Mouse (Mus musculus): Measurements from ENCODE around the gene Fasn.

Gene Fasn

DNA sequence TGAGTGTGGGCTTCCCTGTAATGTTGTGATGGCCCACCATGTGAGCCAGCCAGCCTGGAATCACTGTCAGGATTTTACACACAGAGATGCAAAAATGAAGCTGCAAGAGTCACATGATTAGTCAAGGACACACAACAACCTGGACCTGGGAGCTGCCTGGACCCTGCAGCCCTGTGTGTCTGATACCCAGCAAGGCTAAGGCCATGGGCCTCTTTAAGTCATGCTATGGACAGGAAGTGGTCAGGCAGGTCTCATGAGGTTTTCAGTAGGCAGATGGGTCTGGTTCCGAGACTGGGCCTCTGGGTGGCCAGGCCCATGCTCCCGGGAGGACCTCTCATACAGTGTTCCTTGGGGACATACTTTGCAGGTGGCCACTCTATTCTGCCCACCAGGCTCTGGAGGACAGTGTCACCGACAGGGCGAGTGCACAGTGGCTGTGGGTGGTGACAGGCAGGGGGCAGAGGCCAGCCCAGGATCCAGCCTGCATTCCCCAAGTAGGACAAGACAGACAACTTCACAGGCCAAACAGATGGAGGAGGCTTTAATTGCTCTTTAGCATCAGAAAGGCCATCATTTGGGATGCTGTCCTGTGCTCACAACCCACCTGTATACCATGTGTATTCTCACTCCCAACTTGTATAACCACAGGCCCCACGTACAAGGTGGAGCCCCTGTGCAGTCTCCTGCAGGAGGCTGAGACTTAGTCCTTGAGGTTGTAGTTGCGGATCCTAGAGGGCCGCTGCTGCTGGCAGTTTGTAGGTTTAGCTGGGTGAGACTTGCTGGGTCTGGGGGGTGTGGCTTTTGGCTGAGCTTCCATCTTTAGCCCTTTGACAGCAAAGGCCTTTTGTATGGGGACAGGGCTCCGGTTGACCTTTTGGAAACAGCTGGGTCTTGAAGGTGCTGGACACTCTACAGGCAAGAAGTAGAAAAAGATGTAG, 1.9 kb upstream of the Fasn start:
- no peak for DNase-seq

DNA sequence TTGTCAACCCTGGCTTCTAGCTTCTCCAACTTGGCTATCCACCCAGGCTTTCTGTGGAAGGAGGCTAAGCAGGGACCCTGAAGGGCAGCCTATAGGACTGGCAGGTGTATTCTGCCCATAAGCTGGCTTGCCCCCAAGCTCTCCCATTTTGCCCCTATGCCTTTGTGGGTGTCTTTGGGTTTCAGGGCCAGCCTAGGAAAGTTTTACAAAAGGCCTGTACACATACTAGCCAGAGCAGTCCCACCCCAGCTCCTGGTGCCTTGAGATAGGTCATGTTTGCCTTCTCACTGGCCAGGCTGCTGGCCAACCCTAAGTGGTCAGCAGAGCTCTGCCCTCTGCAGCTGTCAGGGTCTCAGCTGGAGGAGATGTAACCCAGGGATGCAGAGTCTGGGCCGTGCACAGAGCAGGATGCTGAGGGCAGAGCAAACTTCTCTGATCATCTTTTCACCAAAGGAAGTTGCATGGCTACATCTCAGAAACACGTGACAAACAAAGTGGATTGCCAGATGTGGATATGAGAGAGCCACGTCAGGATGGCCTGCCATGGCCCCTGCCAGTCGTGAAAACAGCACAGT, 1.0 kb upstream of the Fasn start:
- DNase-seq: no peak

DNA sequence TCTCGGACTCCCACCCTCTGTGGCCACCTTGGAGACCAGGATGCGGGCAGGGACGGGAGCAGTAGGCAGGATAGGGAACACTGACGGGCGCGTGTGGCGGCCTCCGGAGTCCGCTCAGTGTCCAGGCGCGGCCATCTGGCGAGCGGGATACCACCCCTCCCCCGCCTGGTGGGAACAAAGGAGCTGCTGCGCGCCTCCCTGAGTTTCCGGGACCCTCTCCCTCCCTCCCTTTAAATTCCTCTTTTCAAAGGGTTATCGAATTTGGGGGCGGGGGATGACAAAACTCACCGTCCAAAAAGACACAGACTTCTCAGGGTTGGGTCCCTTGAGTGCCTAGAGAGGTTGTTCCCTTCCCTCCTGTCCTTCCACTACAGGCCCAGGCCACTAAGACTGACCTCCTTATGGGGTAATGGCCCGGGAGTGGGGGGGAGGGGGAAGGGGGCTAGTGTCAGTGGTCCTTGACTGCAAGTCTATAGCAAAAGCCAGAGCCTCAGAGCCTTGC, 491 bp upstream of the Fasn start:
- no peak for DNase-seq

DNA sequence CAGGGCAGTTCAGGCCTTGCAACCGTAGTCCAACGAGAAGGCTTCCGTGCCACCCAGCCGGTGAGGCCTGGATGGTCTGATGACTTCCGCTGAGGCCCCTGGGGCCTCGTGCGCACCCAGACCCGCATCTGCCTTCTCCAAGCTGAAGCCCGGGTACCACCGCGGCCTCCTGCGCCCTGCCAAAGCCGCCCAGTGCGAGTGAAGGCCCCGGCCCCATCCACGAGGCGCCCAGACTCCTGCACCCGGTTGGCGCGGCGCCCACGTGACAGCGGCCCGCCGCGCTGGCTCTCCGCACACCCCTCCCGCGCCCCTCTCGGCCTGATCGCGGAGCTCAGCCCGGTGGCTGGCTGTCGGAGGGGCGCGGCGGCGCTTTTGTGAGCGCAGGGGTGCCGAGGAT, 798 bp downstream of the Fasn start:
- peak in 1 of 2 experiments; percentile 43 for DNase-seq

DNA sequence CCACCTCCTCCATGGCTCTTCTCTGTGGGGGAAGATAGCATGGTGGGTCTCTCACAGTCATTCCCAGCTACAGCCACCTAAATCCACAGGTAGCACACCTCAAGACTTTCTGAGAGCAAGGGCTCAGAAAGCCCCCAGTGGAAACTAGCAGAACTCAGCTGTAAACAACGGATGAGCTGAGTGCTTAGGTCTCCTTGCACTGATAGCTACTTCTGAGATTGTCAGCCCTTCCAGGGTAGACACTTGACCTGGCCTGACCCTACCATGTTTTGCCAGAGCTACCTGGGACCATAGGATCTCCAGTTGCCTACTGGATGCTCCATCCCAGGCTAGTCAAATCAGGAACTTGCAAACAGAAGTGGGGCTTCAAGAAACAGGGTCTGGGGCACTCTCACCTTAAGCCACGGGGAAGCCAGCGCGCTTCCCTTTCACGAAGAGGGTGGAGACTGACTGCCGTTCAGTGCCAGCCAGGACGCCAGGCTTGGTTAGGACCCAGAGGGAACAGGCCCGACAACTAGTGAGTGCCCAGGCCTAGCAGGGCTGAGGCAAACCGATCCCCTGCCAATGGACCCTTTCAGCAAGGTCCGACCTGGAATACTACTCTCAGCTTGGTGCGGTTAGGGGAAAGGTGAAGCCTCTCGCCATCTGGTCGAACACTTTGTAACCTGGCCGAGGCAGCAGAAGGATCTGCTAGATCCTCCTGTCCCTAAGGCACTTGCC, 1.4 kb downstream of the Fasn start:
- DNase-seq: peak in 1 of 2 experiments; percentile 19

DNA sequence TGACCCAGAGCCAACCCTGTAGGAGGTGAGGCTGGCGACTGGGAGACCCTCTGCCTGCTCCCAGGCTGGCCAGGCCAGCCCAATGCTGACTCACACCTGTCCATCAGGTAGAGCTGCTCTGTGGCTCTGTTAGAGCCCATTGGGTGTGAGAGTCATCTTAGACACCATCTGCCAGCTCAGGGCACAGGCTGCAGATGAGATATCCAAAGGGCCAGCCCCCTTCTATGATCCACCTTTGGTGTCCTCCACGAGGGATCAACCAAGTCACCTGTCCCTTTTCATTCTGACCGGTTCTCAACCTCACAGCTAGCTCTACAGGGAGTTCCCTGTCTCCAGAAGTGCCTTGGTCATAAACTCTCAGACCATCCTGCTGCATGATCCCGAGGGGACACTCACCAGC, 2.0 kb downstream of the Fasn start:
- DNase-seq: no peak

DNA sequence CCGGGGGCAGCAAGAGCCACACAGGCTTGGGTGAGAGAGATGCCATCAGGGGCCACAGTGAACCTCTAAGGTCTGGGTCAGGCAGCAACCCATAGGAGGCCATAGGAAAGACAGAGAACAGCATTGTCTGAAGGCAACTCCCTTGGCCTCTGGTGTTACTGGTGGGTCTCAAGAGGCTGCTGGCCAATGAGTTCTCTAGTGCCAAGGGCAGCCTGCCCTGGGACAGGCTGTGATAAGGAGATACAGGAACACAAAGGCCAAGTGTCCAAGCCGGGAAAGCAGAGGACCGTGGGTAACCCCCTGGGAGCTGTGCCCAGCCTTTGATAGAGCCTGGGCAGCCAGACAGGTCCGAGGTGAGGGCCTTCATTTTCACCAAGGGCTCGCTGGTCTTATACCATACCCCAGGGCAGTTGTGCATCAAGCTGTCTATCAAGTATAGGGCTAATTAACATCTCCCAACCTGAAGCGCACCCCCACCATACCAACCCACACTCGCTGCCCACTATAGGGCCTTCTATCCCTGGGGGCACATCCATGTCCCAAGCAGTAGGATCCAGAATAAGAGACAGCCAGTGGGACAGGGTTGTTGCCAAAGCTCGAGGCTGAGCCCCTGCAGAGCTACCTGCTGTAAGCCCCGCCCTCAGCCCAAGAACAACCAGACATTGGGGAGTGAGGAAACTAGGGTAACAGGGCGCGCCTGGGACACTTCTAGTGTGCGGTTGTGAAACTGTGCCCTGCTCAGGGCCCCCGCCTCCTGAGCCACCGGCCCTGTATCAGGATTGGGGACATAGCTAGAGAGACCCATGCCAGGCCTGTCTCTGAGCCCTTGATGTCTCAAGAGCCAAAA, 3.0 kb downstream of the Fasn start:
- no peak for DNase-seq

DNA sequence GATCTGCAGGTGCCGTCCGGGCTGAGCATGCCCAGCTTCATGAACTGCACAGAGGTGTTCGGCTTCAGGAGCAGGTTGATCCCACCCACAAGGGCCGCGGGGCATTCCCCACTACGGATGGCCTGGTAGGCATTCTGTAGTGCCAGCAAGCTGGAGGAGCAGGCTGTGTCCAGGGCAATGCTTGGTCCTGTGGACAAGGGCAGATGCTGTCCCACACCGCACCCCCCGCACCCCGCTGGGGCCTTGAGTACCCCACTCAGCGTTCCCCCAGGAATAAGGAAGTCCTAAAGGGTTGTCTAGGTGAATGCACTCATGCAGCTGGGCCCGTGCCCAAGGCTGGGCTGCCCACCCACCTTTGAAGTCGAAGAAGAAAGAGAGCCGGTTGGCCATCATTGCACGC, 3.8 kb downstream of the Fasn start:
- no peak for DNase-seq

DNA sequence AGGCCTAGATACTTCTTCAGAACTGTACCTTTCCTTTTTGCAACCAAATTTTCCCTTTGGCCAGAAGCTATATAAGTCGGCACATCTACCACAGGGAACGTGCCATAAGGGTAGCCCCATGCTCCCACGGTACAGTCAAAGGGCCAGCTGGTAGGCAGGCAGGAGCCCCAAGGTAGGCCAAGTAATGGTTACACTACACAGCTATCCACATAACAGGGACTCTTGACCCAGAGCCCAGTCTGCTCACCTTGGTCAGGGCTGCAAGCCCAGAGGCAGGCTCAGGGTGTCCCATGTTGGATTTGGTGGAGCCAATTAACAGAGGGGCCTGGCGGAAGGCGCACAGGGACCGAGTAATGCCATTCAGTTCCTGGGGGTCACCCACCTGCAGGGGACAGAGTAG, 4.8 kb downstream of the Fasn start:
- no peak for DNase-seq

DNA sequence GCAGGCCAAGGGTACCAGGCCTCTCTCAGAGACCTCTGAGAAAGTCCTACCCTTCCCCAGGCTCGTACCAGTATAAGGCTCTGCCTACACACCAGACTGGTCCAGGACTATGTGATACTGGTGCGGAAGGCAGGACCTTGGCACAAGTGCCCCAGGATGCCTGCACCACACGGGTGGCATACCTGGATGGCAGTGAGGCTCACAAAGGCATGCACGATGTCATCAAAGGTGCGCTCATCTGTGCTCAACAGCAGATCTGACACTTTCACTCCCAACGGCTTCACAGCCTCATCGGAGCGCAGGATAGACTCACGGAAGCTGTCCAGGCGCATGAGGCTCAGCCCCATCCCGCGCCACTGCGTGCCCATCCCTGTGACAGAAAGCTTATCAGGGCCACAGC, 6.1 kb downstream of the Fasn start:
- DNase-seq: no peak

DNA sequence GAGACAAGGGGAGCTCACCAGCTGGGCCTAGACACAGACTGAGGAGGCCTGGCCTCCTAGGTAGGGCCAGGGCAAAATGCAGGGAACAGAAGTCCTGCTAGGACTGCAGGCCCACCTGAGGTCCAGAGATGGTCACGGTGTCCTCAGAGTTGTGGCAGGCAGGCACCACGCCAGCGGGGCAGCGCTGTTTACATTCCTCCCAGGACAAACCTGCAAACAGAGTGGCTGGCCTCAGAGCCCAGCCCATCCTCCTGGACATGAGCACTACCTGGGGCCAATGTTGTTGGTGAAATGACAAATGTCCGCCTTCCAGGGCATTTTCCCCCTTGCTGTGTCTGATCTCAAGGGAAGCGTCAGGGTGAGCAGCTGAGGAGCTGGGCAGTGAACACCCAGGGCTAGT, 7.0 kb downstream of the Fasn start:
- DNase-seq: no peak

DNA sequence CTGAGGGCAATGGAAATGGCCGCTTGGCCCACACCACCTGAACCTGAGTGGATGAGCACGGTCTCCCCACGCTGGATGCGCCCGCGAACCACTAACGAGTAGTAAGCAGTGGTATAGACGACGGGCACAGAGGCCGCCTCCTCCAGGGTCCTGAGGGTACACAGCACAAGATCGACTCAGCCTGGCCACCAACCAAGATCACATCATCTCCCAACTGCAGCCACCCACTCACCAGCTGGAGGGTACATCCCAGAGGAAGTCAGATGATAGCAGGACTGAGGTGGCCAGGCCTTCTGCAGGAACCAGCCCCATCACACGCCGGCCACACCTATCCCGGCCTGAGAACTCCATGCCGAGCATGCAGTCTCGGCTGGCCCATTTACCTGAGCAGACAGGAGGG, 12.3 kb downstream of the Fasn start:
- no peak for DNase-seq

DNA sequence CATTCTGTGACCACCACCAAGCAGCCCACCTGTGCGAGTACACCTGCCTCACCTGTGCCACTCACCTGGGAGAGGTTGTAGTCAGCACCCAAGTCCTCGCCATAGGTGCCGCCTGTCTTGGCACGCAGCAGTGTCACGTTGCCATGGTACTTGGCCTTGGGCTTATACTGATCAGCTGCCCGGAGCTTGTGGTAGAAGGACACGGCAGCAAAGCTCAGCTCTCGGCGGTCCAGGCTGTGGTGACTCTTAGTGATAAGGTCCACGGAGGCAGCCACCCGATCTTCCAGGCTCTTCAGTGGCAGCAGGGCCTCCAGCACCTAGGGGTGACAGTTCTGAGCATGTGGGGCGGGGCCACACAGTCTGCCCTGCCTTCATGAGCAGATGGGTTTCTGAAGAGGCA, 16.3 kb downstream of the Fasn start:
- DNase-seq: no peak

DNA sequence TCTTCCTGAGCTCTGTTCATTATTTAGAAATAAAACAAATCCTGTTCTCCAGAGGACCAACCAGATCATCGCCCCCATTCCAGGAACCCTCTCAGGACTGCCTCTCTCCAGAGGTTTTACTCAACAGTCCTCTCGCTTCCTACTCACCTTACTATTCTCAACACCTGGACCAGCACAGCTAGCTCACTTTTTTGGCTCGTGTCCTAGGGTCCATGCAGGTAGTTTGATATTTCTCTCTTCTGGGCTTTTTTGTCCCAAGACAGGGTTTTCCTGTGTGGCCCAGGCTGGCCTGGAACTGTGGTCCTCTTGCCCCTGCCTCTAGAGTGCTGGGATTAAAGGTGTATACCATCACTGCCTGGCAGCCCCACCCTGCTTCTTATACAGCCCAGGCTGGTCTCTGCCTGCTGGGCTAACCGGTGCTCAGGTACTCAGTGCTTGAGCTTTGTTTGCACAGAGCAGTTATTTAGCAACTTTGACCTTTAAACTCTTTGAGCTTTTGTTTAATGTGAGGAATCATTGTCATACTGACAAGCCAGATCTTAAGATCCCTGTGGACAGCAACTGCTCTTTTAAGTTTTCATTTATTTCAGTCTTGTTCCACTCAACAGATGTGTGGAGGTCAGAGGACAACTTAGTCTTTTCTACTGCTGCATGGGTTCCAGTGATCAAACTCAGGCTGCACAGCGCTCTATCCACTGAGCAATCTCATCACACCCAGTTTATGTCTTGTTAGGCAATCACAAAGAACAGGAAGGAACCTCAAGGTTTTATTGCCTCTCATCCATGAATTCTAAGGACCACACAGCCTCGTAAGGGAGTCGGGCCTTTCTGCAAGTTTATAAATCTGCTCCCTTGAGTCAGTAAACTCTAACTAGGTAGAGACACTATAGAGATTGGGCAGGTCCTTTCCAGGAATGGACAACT, 18.7 kb downstream of the Fasn start:
- DNase-seq: no peak

DNA sequence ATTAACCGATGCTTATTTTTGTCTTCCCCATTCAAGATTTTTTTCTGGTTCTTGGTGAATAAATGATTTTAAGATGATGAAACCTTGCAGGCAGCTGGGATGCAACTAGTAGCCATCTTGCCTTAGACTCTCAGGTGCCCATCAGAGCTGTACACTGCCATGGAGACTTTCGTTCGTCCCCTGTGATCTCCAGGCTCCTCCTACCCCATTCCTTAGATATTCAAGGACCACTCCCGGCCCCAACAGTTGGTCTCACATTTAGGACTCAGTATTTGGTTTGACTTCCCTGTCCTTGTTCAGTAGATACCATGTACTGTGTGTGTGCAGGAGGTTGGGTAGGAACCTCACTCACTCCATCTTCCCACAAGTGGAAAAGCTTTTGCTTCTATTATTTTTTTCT, 19.6 kb downstream of the Fasn start:
- DNase-seq: no peak

DNA sequence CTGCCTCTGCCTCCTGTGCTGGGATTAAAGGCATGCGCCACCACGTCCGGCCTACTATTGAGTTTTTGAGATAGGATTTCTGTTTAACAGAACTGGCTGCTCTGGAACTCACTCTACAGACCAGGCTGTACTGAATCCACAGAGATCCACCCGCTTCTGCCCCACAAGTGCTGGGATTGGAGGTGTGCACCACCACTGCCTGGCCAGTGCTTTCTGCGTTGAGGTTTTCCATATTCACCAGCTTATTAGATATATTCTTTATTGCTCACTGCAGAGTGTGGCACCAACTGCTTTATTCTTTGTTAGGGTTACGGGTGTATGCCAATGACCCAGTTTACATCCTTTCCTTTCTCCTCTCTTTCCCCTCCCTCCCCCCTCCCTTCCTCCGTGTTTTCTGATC, 20.1 kb downstream of the Fasn start:
- no peak for DNase-seq

DNA sequence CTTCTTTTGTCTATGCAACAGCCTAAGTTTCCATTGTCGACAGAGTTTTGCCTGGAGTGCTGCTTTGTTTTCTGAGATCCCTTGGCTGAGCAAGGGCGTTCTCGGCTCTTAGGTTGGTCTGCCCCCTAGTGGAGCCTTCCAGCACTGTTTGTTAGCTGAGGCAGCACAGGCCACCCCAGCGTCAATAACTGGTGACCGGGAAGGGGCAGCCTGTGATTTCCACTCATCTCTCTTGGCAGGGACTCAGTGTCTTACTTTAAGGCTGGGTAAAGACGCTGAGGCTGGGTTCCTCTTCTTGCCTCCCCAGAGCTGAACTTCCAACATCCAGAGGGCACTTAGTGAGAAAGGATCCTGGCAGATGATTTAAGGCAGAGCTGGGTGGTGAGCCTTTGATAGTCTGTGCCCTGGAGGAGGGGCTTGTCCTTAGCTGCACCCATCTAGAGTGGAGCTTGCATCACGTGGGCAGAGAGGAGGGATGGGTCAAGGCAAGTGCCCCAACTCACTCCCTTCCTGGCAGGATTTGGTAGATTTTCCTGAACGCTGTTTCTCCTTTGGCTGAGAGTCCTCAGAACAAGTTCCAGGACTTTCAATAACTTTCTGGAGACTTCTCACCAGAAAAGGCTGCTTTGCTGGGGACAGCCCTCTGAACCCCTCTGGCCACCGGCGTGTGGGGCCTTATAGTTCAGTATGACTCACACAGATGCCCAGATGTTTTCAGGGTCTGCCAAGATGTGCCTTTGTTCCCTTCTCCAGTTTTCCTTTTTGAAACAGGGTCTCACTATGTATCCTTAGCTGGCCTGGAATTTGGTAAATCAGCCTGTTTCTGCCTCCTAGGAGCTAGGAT, 24.1 kb downstream of the Fasn start:
- DNase-seq: peak; percentile 85 to 93

DNA sequence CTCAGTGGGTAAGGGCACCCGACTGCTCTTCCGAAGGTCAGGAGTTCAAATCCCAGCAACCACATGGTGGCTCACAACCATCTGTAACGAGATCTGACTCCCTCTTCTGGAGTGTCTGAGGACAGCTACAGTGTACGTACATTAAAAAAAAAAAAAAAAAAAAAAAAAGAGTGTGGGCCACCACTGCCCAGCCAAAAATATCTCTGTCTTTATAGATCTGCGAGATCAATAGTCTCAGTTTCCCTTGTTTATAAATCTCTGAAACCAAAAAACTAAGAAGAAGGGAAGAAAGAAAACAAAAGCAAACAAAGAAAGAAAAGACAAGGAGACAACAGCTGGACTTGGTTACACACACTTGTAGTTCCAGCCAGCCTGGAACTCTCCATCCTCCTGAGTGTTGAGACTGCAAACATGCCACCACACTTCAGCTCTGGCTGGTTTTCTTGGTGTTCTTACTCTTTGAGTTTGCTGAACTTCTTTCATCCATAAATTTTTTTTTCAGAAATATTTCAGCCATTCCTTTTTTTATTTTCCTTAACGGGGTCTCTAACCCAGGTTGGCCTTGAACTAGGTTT, 24.9 kb downstream of the Fasn start:
- DNase-seq: no peak

DNA sequence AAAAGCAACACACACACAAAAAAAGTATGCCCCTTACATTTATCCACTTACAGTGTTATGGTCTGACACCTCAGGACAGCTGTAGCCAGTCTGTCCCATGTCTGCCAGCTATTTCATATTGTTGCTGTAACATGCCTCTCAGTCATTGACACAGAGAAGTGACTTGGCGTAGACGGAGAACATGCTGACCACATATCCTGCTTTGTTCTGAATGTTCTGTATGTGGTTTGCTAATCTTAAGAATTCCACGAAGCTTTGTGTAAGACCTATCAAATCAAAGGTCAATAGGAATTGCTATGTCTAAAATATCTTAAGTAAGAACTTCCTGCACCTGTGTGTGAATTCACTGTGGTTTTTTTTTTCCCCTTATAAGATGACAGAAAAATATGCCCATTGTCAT, 26.1 kb downstream of the Fasn start:
- DNase-seq: no peak

DNA sequence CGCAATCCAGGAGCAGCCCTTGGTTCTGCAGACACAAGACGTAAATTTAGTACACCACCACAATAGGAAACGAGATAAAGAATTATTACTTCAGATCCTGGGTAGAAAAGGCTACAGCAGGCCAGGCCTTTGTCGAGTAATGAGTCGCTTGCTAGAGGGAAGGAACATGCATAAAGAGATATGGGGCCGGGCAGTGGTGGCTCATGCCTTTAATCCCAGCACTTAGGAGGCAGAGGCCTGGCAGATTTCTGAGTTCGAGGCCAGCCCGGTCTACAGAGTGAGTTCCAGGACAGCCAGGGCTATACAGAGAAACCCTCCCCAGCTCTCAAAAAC, 27.8 kb downstream of the Fasn start:
- no peak for DNase-seq
